Mouse (Mus musculus) frontal cortex, adult (tissue): ENCODE results near the gene Hectd2.
A peak's percentile ranks its signal among the peaks of the same experiment; 100 is the strongest.

ENCODE experiments used
- ATAC-seq: cut with Nextera tagmentation; 2 replicates; pipeline ENCODE4 v1.9.2; 2017; ENCODE audit warnings: mild to moderate bottlenecking, moderate library complexity, mixed read lengths; ENCODE audit not compliant: low TSS enrichment

Hectd2 gene

DNA sequence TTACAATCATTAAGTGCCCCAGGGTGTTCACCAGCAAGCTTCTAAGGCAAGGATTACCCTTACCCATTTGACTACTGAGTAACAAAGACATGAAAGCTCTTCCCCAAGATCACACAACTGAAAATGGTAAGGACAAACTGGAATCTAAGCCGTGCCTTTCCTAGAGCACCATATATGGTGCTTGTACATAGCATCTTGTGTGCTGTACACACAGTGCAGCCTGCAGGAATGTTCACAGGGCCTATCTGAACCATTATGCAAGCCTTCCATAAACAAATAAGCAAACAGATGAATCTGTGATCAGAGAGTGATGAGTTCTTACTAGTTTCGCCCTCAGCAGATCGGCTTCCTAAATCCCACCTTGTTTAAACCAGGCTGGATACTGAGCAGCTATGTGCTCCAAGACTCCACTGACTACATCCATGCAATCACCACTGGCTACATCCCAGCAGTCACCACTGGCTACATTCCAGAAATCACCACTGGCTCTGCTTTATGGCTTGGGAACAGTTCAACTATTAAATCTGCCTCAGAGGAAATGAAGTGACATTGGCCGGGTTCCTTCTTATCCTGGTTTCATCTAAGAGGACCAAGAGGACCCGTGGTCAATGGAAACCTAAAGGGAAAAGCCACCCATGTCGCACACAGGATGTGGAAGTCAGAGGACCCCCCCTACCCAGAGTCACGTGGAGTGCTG is 91.8 kb downstream of the Hectd2 start:
- ATAC-seq = no peak

- no peak for ATAC-seq
Observed at GRCm38 (mm10) chr19:36652686-36653085, 98.2 kb downstream of the Hectd2 start.

- ATAC-seq = no peak
Observed at GRCm38 (mm10) chr19:36662734-36663133, 108.3 kb downstream of the Hectd2 start.

DNA sequence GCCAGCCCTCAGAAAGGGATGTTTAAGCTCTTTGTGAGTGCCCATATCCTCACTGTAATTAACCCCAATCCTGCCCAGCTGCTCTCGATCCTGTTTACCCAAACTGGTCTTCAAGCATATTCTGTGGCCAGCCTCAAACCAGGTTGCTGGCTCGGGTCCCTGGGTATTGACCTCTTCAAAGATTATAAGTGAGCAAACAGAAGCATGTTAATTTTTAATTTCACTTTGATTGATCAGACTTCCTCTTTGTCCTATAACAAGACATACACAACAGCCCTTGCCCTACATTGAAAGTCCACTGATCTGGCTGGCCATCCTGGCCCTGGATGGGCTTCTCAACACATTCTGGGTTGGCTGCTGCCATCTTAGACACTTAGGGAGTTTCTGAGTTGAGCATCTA is 109.5 kb downstream of the Hectd2 start:
- no peak for ATAC-seq

DNA sequence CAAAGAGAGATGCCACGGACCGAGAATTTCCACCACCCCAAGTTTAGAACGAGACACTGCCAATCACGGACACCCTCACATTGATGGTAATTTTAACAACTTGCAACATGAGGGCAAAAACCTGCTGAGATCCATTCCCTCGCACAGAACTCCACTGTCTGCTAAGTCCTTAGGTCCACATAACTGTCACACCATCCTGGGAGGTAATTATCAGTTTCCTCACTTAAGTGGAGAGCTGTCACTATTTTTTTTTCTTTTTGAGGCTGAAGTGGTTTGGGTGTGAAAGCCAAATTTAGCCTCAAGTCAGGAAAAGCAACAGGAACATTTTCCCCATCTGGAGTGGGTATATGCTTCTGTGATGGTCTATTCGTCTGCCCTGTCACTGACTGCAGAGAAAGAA is 110.0 kb downstream of the Hectd2 start:
- ATAC-seq = peak; percentile 71

DNA sequence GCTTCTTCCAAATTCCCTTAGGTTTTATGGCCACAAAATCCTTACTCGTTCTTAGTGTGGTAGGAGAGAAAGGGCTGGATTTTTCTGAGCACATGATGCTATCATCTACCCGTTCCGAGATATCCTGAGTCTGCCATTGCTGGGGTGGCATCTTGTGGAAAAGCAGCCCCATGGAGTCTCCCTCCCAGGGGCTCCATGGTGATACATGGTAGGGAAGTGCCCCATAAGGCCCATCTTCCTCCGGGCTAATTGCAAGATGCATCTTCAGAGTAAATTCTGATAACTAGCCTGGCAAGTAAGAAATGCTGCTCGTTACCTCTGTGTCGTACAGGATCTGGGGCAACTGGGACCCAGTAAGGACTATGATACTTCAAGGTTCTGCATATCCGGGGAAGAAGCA is 110.8 kb downstream of the Hectd2 start:
- ATAC-seq = no peak

DNA sequence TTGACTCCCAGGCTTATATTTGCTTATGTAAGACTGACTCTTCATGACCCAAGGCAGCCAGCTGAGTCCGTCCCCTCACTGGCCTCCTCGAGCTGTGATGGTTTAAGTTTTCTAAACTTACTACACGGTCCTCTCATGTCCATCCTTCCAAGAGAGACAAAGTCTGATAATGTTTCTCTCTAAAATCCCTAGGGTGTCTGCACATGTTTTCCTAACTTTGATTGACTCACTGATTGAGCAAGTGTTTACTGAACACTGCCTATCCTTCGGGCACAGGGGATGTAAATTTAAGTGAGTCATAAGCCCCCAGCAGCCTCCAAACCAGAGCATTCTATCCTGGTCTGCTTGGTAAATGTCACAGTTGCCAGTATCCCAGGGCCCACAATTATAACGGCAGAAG is 111.2 kb downstream of the Hectd2 start:
- no peak for ATAC-seq

- ATAC-seq = no peak
Observed at GRCm38 (mm10) chr19:36666471-36666870, 112.0 kb downstream of the Hectd2 start.

- no peak for ATAC-seq
Observed at GRCm38 (mm10) chr19:36667368-36667767, 112.9 kb downstream of the Hectd2 start.

- no peak for ATAC-seq
Observed at GRCm38 (mm10) chr19:36668098-36668497, 113.7 kb downstream of the Hectd2 start.

GRCm38 (mm10) chr19:36668881-36669639 is 114.6 kb downstream of the Hectd2 start:
- no peak for ATAC-seq

DNA sequence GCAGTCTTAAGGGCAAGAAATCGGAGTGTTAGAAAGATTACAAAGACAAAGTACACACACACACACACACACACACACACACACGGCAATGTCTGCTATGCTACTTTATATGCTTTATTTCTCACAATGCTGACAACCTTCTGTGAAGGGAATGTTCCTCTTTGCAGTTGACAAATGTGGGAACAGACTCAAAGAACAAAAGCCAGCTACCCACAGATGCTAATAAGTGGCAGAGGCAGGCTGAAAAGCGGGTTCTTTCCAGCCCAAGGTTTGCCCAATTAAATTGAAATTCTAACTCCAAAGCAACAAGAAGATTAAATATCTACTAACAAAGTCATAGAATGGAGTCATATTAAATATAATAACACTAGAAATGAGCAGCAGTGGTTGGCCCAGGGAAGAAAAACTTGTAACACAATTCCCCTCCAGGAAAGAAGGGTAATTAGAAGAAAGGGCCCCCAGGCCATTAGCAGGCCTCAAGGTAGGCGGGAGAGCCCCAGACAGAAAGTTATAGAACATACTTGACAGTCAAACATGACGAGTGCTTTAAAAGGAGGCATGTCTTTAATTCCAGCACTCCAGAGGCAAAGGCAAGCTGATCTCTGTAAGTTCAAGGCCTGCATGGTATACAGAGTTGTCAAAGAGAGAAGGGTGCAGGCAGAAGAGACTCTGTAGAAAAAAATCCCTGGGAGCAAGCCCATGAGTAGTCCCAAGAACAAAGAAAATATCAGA is 115.4 kb downstream of the Hectd2 start:
- ATAC-seq = no peak
